Mouse (Mus musculus) neural tube, embryonic 15.5 days (tissue): ENCODE data around the gene Slc12a7. TPM values are rescaled to one million over a fixed set of nuclear protein-coding genes. Genes with fewer than 3 reads are reported as not detected.
A peak's percentile ranks its signal among the peaks of the same experiment; 100 is the strongest.
"Not testable (repeated sequence)": the region's sequence is repeated elsewhere in the genome, so short reads cannot be mapped to it uniquely, and the experiment has no call there.

Source experiments
- ATAC-seq: fragments of 200-750 bp; cut with Nextera tagmentation; 2 replicates; pipeline ENCODE4 v1.8.0; 2017; ENCODE audit warnings: mild to moderate bottlenecking, moderate TSS enrichment, moderate library complexity; ENCODE audit not compliant: low FRiP score
- H3K27ac ChIP-seq: fragments of 300-500 bp; sonication (generic); replicated peaks from 2 replicates; pipeline ENCODE4 v1.5.1; 2015; ENCODE audit warnings: mild to moderate bottlenecking, inconsistent platforms
- H3K27me3 ChIP-seq: fragments of 300-500 bp; sonication (generic); replicated peaks from 2 replicates; pipeline ENCODE4 v1.6.1; 2015; ENCODE audit warnings: inconsistent platforms
- H3K36me3 ChIP-seq: fragments of 300-500 bp; sonication (generic); 2 replicates; pipeline ENCODE4 v1.6.1; 2015; ENCODE audit warnings: inconsistent platforms
- H3K4me1 ChIP-seq: fragments of 300-500 bp; sonication (generic); 2 replicates; pipeline ENCODE4 v1.6.1; 2015; ENCODE audit warnings: inconsistent platforms
- H3K4me2 ChIP-seq: fragments of 300-500 bp; sonication (generic); 2 replicates; pipeline ENCODE4 v1.6.1; 2015; ENCODE audit warnings: inconsistent platforms, mild to moderate bottlenecking, moderate library complexity
- H3K4me3 ChIP-seq: fragments of 300-500 bp; sonication (generic); replicated peaks from 2 replicates; pipeline ENCODE4 v1.5.1; 2015; ENCODE audit warnings: mild to moderate bottlenecking, inconsistent platforms
- H3K9ac ChIP-seq: fragments of 300-500 bp; sonication (generic); replicated peaks from 2 replicates; pipeline ENCODE4 v1.6.1; 2015; ENCODE audit warnings: mild to moderate bottlenecking, inconsistent platforms
- H3K9me3 ChIP-seq: fragments of 300-500 bp; sonication (generic); replicated peaks from 2 replicates; pipeline ENCODE4 v1.6.1; 2016; ENCODE audit warnings: inconsistent platforms
- WGBS: fragments of 180-500 bp; shearing (Covaris S2); methylation state at CpG from one replicate; pipeline ENCODE4 v1.1.7; 2015; ENCODE audit warnings: mixed read lengths; 5-methylcytosine and 5-hydroxymethylcytosine counted together
- polyA plus RNA-seq: library from polyadenylated mRNA; unstranded; fragments of >200 nt; fragmentation: Nextera tagmentation; extraction: Ambion mirVana; gene quantifications from 2 replicates; pipeline ENCODE4 v1.2.1, GENCODE M21; 2015

Slc12a7 gene
- polyA plus RNA-seq, 1 experiment from 2014 or later, result 7.4 TPM

DNA sequence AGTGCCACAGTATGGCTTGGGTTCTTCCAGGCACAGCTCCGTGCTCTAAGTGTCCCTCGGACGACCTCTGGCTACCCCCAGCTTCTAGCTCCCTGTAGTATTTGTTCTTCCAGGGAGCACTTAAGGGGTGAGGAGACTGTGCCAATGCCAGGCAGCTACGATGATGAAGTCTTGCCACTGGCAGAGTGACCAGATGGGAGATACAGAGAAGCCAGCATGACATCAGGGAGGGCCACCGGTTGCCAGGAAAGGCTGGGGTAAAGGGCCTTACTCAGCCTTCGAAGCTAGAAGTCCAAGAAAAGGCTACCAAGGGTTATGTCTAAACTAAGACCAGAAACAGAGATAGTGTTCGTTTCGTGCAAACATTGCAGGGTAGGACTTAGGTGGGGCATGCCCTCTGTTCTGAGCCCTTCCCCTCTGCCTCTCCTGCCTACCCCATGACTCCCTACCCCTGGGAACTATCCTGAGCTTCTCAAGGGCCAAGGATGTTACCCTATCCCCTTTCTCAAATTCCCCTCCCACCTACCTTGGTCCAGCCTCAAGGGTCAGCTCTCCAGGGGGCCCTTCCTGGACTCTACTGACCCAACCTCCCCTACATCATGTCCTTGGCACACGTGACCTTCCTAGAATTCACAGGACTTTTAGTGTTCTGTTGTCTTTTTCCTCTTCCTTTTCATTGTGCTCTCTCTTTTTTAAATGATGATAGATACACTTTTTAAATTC lies 31.6 kb upstream of the Slc12a7 start:
- H3K9me3 ChIP-seq, result no peaks in the 10 kb centered on the region
- no peak overlapping the region for H3K4me2 ChIP-seq
- H3K4me1 ChIP-seq, result no peaks in the 10 kb centered on the region
- ATAC-seq, result no peak
- H3K4me3 ChIP-seq, result no peak overlapping the region
- no peaks in the 10 kb centered on the region for H3K27me3 ChIP-seq
- no peak overlapping the region for H3K9ac ChIP-seq
- 81% methylated on average over 9 of the region's 9 CpGs for WGBS
- no peaks in the 10 kb centered on the region for H3K36me3 ChIP-seq
- H3K27ac ChIP-seq, result no peak overlapping the region

GRCm38 (mm10) chr13:73702776-73703175 lies 30.1 kb upstream of the Slc12a7 start:
- H3K4me1 ChIP-seq, result no peaks in the 10 kb centered on the region
- H3K9ac ChIP-seq, result no peak overlapping the region
- H3K27me3 ChIP-seq, result no peaks in the 10 kb centered on the region
- H3K27ac ChIP-seq, result no peak overlapping the region
- 91% methylated on average over 4 of the region's 4 CpGs for WGBS
- no peak overlapping the region for H3K4me3 ChIP-seq
- H3K4me2 ChIP-seq, result no peak overlapping the region
- ATAC-seq, result no peak
- no peaks in the 10 kb centered on the region for H3K9me3 ChIP-seq
- no peaks in the 10 kb centered on the region for H3K36me3 ChIP-seq

DNA sequence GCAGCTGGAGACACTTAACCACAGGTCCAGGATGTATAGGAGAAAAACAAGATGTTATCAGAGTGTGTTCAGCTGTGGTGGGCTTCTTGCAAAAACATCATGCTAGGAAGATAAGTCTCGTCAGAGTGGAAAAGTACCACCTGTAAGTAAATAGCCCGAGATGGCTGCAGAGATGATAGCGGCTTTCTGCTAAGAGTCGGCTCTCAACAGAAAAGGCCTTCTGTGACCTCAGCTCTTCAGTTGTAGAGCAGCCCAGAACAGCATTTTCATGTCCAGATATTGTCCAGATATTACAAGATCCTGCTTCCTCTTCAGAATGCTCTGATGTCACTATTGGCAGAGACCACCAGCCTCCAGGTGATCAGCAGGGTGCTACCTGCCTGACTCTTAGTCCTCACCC lies 29.4 kb upstream of the Slc12a7 start:
- H3K4me1 ChIP-seq, H3K9ac ChIP-seq, H3K27ac ChIP-seq, H3K4me2 ChIP-seq, H3K27me3 ChIP-seq, ATAC-seq, H3K9me3 ChIP-seq, H3K36me3 ChIP-seq, H3K4me3 ChIP-seq: not testable (repeated sequence)
- 89% methylated on average over 4 of the region's 4 CpGs for WGBS

- Histone ChIP-seq H3K36me3 (no peaks in the 10 kb centered on the region), H3K4me1 (no peaks in the 10 kb centered on the region), H3K9ac (no peak within 1 kb of the TSS), H3K27ac (no peak within 1 kb of the TSS), H3K9me3 (no peaks in the 10 kb centered on the region), H3K4me2 (no peak within 1 kb of the TSS), H3K4me3 (no peak within 1 kb of the TSS), H3K27me3 (no peaks in the 10 kb centered on the region)
- WGBS, result 64% methylated on average over 7 of the region's 7 CpGs
- ATAC-seq, result no peak
These were observed 28.1 kb upstream of the Slc12a7 start, which contains the start of gene Slc6a19 for GRCm38 (mm10) chr13:73704694-73705325. Slc6a19 (minus strand) TSS chr13:73704865.

- Histone ChIP-seq H3K9me3 (no peaks in the 10 kb centered on the region), H3K27me3 (no peaks in the 10 kb centered on the region), H3K4me3 (no peak overlapping the region), H3K36me3 (no peaks in the 10 kb centered on the region), H3K4me1 (no peaks in the 10 kb centered on the region), H3K27ac (no peak overlapping the region), H3K4me2 (no peak overlapping the region), H3K9ac (no peak overlapping the region)
- WGBS, result 54% methylated on average over 6 of the region's 6 CpGs
- ATAC-seq, result no peak
These were observed 23.4 kb upstream of the Slc12a7 start for GRCm38 (mm10) chr13:73709491-73709890.

- H3K9me3 ChIP-seq, result no peaks in the 10 kb centered on the region
- H3K4me2 ChIP-seq, result no peak overlapping the region
- no peak overlapping the region for H3K4me3 ChIP-seq
- no peak for ATAC-seq
- 95% methylated on average over 5 of the region's 5 CpGs for WGBS
- H3K36me3 ChIP-seq, result no peaks in the 10 kb centered on the region
- H3K9ac ChIP-seq, result no peak overlapping the region
- no peaks in the 10 kb centered on the region for H3K27me3 ChIP-seq
- no peaks in the 10 kb centered on the region for H3K4me1 ChIP-seq
- no peak overlapping the region for H3K27ac ChIP-seq
These were observed 21.7 kb upstream of the Slc12a7 start for GRCm38 (mm10) chr13:73711221-73711620.

- Histone ChIP-seq H3K4me1 (no peaks in the 10 kb centered on the region), H3K27ac (no peak overlapping the region), H3K27me3 (no peaks in the 10 kb centered on the region), H3K4me3 (no peak overlapping the region), H3K9ac (no peak overlapping the region), H3K36me3 (no peaks in the 10 kb centered on the region), H3K4me2 (no peak overlapping the region), H3K9me3 (no peaks in the 10 kb centered on the region)
- WGBS, result 87% methylated on average over 5 of the region's 5 CpGs
- no peak for ATAC-seq
These were observed 21.1 kb upstream of the Slc12a7 start for GRCm38 (mm10) chr13:73711803-73712202.

DNA sequence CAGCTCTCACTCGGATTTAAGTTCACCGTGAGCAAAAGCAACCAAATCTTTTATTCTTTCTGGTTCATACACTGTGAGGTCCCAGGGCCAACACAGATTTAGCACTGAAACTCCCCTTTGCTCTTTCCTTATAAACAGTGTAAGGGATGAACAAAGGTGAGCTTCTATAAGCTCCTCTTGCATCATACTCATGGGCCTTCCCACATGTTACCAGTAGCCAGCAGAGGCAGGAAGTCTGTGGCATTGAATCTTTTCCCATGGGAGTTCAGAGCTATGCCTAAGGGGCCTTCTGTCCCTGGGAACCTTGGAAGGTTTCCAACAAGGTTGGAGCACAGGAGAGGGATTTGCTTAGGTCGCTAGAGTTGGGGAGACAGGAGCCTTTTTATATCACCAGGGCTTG lies 20.7 kb upstream of the Slc12a7 start:
- Histone ChIP-seq H3K4me3 (no peak overlapping the region), H3K4me2 (no peak overlapping the region), H3K9ac (no peak overlapping the region), H3K27ac (no peak overlapping the region), H3K27me3 (no peaks in the 10 kb centered on the region), H3K9me3 (no peaks in the 10 kb centered on the region), H3K4me1 (no peaks in the 10 kb centered on the region), H3K36me3 (no peaks in the 10 kb centered on the region)
- 80% methylated on average over 3 of the region's 3 CpGs for WGBS
- ATAC-seq, result no peak

GRCm38 (mm10) chr13:73713204-73713603 lies 19.7 kb upstream of the Slc12a7 start:
- no peak overlapping the region for H3K27ac ChIP-seq
- no peak overlapping the region for H3K9ac ChIP-seq
- ATAC-seq, result no peak
- H3K4me1 ChIP-seq, result no peaks in the 10 kb centered on the region
- WGBS, result 84% methylated on average over 4 of the region's 4 CpGs
- H3K36me3 ChIP-seq, result no peaks in the 10 kb centered on the region
- no peaks in the 10 kb centered on the region for H3K27me3 ChIP-seq
- no peaks in the 10 kb centered on the region for H3K9me3 ChIP-seq
- no peak overlapping the region for H3K4me3 ChIP-seq
- H3K4me2 ChIP-seq, result no peak overlapping the region

DNA sequence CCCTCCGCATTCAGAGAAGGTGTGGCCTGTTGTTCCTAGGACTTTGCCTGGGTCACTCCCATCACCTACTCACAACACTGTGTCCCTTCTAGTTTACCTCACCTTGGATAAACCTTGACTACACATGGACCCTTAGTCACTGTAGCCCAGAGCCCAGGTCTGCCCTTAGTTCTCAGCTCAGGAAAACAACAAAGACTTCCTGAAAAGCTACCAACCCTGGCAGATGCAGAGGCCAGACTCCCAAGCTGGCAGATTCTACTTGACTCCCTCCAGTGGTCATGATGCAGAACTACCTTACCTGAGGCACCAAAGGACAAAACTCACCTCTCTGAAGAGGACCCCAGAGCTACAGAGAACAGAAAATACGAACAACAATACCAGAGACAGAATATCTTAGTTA lies 18.9 kb upstream of the Slc12a7 start:
- no peaks in the 10 kb centered on the region for H3K36me3 ChIP-seq
- 67% methylated on average over 2 of the region's 2 CpGs for WGBS

DNA sequence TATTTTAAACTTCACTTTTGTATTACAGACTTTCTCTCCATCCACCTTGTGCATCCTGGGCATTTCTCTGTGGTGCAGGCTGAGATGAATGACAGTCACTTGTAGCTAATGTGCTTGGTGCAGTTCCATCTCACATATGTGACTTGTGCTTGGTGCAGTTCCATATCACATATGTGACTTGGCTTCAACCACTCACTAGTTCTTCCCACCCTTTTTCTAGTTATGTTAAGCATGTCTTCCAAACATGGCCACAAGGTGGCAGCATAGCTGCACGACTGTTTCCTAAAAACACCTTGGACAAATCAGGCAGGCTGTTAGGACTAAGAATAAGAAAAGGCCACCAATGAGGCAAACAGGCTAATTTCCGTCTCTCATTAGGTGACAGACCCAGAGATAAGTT lies 14.7 kb upstream of the Slc12a7 start:
- peak; percentile 81 for ATAC-seq
- no peaks in the 10 kb centered on the region for H3K9me3 ChIP-seq
- H3K27me3 ChIP-seq, result no peaks in the 10 kb centered on the region
- H3K4me1 ChIP-seq, result no peaks in the 10 kb centered on the region
- 3% methylated on average over 2 of the region's 2 CpGs for WGBS
- no peak overlapping the region for H3K4me3 ChIP-seq
- no peak overlapping the region for H3K9ac ChIP-seq
- no peaks in the 10 kb centered on the region for H3K36me3 ChIP-seq
- H3K4me2 ChIP-seq, result no peak overlapping the region
- no peak overlapping the region for H3K27ac ChIP-seq

More for the DNA sequence above, 18.9 kb upstream of the Slc12a7 start:
- Histone ChIP-seq H3K9me3 (no peaks in the 10 kb centered on the region), H3K4me2 (no peak overlapping the region), H3K27ac (no peak overlapping the region), H3K9ac (no peak overlapping the region), H3K4me1 (no peaks in the 10 kb centered on the region), H3K27me3 (no peaks in the 10 kb centered on the region), H3K4me3 (no peak overlapping the region)
- no peak for ATAC-seq

DNA sequence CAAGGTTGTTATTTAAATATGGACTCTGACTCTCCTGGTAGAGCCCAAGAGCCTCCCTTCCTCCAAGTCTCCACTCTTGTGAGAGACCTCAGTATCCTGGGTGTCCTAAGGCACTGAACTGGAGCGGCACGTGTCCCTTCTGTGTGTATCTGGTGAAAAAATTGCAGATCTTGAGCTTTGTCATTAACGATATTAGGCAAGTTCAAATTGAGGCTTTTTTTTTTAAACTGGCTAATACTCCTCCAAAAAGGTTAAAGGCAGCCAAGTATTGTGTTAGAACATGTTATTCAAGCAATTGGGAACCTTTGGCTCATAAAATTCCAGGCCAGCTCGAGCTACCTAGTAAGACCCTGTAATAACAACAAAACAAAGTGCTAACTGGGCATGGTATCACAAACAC lies 12.7 kb upstream of the Slc12a7 start:
- Histone ChIP-seq H3K9me3 (no peaks in the 10 kb centered on the region), H3K4me1 (no peaks in the 10 kb centered on the region), H3K27me3 (no peaks in the 10 kb centered on the region), H3K27ac (no peak overlapping the region), H3K36me3 (no peaks in the 10 kb centered on the region), H3K4me3 (no peak overlapping the region), H3K9ac (no peak overlapping the region), H3K4me2 (no peak overlapping the region)
- ATAC-seq, result no peak
- WGBS, result 86% methylated on average over 4 of the region's 4 CpGs
